Mouse (Mus musculus) layer of hippocampus, adult 11-12 months (tissue): Measurements from ENCODE around the gene Fam83e.

ENCODE experiments used
- DNase-seq: peaks from one replicate; pipeline ENCODE4 v3.0.0; 2022; ENCODE audit warnings: low spot score

Fam83e gene

DNA sequence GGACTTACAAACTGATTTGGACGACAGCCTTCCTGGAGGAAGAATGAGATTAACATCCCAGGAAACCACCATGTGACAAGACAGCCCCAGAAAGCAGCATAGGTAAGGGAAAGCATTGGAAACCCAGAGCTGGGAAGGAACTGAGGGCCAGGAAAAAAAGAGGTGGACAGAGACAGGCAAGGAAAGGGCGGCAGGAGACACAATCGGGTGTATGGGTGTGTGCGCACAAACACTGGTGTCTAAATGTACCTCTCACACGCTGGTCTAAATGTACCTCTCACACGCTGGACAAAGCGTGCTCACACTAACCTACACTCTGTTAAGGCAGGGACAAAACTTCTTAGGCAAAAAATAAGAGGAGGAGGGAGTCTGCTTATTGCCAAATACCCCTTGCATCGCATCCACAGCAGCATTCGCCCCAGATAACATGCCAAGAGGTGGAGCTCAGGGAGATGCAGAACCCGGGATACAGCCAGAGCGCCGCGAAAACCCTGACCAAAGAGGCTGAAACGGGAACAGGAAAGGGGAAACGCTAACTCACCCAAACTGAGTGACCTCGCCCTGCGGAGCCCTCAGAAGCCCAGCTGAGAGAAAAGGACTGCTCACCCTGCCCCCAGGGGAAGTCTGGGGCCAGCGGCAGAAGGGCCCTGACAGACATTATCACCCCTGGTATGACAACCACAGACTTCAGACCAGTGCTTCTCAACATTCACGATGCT is 5.1 kb upstream of the Fam83e start:
- peak; percentile 39 for DNase-seq

DNA sequence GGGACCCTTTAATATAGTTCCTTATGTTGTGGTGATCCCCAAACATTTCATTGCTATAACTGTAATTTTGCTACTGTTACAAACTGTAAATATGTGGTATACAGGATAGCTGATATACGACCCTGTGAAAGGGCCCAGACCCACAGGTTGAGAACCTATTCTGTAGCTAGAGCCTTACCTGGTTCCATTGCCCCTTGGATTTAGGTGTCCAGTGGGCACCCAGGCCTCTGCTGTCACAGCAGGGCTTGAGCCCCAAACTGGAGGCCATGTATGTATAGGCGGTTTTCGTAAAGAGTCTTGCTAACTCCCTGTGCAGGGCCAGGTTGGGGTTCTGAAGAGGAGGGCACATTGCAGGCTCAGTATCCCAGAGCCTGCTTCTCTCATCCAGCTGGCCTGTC is 4.6 kb upstream of the Fam83e start:
- no peak for DNase-seq

DNA sequence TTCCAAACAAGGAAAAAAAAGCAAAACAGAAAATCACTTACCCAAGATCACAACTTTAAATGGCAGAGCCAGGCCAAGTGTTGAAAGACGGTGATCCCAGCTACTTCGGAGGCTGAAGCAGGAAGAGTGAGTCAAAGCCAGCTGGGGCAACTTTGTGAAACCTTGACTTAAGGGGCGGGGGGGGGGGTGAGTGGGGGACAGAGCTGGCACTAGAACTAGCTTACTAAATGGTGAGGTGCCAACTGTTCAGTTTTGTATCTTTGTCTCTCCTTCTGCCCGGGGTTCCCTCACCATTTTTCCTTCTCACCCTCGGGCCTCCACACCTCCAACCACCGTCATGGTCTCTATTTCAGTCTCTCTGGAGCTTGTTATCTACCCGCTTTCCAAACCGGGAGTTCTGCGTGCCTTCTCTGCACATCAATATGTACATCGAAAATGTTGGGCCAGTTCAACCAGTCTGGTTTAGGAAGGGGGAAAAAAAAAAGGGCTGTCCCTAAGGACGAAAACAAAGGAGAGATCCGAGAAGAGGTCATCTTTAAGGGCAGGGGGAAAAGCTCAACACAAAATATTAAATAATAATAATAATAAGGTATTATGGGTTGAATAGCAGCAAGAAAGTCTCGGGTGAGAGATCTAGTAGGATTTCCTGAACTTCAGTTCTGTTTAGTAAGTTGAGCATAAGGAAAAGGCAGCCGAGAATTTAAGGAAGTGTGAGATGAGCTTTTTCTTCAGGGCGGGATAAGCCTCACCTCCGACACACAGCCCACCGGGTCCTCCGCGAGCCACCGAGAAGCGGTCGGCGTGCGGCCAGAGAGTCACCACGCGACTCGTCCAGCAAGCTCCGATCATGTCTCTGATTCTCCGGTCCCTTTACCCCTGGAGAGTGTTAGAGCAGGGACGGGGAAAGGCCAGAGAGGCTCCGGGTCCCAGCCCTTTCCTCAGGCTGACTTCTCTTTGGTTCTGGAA is 3.8 kb upstream of the Fam83e start:
- no peak for DNase-seq

DNA sequence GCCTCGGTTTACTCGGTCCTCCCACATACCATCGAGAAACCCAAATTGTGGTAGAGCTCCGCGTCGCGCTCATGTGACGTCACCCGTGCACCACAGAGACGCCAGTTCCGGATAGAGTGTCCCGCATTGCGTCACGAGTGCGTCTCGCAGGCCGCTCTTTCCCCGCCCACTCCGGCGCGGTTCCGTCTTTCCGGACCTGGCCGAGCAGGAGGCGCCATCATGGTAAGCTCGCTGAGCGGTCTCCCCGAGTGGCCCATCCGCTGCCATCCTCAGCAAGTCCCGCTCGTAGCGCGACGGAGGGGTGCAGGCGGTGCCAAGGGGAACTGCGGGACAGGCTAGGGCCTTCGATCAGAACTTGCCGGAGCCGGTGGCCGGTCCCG is 3.1 kb upstream of the Fam83e start, which contains the start of gene Sphk2:
Gene Sphk2 (minus strand): TSS at position 85 of the 380 bp plus-strand sequence.
- peak; percentile 99 for DNase-seq

DNA sequence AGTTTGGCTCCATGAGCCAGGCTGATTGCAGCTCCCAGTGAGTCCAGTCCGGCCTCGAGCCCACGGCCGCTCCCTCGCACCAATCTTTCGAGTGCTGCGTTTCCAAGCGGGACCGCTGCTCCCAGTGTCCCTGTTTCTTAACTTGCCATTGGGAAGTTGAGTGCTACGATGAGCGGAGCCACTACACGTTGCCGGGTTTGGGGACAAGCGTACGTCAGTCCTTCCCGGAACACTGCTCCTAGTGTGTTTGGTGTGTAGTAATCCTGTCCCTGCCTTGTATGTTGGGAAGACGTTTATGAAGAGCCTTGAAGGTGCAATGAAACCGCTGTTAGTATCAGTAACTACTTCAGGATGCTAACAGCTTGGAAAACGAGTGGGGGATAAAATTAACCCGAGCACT is 2.7 kb upstream of the Fam83e start:
- DNase-seq: no peak

DNA sequence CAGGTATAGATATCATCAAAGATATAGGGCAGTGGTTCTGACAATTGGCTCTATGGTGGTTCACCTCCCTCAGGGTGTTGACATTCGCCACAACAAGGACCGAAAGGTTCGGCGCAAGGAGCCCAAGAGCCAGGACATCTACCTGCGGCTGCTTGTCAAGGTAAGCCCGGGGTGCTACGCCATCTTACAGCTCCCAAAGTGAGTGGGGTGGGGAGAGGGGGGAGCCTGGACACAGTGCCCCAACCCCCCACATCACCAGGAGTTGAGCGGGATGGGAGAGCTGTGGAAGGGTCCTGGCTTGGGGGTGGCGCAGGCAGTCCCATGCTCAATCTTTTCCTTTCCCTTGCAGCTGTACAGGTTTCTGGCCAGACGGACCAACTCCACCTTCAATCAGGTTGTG is 1.8 kb upstream of the Fam83e start:
- DNase-seq: no peak

DNA sequence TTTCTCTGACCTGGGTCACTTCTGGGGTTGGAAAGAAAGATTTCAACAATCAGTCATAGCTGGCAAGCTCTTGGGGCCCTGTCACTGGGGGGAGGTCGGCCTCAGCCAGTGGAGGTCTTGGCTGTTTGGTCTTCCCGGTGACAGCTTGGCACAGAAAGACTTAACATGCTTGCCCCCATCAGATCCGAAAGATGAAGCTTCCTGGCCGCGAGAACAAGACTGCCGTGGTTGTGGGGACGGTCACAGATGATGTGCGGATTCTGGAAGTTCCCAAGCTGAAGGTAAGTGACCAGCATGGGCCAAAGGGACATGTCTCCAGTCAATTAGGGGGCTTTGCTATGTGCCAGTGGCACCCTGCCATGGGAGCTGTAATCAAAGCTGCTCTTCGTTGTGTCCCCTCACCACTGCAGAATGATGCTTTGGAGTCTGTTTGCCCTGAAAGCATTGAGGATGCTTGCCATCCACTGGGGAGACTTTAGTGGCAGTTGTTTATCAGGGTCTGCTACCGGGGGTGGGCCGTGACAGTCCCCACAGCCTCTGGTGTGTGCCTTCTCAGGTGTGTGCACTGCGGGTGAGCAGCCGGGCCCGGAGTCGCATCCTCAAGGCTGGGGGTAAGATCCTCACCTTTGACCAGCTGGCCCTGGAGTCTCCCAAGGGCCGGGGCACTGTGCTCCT is 1.1 kb upstream of the Fam83e start:
- DNase-seq: no peak

DNA sequence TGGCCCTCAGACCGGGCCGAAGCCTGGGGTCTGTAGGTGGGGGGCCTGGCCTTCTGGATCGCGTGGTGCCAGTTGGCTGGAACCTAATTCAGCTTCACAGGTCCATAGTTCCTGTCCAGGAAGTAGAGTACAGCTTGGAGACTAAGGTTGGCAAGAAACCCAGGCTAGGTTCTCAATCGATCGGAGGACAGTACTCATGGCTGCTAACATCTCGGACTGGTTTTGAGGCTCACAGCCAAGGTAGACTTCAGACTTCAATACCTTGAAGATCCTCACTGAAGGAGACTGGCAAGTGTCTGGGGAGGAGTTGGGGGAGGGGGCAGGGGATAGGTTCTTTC is 191 bp downstream of the Fam83e start:
- no peak for DNase-seq

DNA sequence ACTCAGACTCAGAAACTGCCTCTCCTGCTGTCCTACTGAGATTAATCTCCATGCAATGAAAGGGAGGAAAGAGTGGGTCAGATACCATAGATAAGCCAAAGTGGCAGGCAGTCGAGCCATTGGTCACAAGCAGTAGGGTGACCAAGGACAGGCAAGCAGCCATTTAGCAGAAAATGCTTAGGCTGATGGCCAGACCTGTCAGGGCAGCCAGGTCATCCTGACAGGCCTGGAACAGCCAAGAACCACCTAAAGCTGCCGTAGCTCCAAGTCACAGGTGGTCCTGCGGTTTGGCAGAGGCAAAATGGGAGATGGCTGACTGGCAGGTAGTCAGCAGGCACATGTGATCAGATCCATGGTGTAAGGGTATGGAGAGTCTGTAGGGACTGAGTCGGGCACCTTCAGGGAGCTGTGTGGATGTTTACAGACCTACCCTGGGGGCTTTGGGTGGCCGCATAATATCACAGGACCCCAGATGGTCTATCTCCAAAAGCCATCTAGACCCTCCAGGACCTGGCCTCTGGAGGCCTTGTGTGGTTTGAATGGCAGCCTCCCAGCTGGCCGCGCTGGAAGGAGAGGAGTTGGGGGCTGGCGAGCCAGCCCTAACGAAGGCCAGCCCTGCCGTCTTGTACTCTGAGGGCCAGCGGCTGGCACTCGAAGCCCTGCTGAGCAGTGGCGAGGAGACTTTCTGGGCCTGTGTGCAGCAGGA is 783 bp downstream of the Fam83e start:
- DNase-seq: no peak

DNA sequence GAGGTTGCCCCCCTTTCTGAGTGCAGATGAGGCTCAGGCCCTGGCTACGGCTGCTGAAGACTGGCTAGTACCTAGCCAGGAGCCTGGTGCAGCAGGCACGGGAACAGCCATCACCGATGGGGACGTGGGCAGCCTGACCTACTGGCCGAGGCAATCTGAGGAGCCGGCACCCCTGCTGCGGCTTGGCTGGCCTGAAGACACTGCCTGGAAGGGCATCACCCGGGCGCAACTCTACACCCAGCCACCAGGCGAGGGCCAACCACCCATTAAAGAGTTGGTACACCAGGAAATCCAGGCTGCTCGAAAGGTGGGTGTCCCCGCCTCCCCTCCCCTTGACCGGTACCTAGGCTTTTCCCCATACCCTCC is 1.3 kb downstream of the Fam83e start:
- DNase-seq: no peak

DNA sequence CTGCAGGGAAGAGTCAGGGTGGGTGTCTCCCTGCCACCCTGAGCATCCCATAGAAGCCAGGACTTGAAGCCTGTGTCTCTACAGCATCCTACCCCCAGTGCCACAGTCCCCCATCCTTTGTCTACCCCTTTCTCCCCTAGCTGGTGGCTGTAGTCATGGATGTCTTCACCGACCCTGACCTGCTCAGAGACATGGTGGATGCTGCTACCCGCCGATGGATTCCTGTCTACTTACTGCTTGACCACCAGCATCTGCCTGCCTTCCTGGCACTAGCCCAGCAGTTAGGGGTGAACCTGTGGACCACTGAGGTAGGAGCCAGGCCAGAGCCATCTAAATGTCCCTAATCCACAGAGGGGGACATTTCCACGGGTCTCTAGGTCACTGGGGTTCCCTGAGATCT is 2.3 kb downstream of the Fam83e start:
- DNase-seq: no peak

DNA sequence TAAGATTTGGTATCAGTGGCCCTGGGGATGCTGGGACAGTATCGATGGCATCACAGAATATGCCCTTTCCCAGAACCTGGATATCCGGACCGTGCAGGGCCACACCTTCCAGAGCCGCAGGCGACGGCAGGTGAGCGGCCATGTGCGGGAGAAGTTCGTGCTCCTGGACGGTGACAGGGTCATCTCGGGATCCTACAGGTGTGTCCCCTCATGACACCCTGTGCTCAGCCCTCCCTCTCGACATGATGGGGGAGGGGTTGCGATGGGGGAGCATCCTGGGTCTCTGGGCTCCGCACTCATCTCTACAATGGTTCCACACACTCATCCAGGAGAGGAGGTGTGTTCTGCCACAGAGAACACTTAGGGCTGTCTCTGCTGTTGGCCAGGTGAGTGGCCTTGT is 2.8 kb downstream of the Fam83e start:
- no peak for DNase-seq

DNA sequence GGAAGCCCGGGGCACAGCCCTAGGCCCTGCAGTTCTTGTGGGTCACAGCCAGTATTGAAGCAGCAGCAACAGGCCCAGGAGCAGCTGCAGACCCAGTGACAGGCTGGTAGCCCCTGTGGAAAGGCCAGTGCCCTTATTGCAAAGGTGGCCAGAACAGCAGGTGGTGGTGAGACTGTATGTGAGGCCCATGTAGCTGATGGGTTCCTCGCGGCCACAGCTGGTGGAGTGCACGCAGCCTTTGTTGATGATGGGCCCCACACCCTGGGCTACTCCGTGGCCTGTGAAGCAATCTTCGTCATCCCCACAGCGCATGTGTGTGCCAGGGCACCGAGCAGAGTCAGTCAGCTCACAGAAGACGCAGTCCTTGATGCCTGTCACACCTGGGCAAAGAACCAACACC is 4.1 kb downstream of the Fam83e start:
- no peak for DNase-seq

DNA sequence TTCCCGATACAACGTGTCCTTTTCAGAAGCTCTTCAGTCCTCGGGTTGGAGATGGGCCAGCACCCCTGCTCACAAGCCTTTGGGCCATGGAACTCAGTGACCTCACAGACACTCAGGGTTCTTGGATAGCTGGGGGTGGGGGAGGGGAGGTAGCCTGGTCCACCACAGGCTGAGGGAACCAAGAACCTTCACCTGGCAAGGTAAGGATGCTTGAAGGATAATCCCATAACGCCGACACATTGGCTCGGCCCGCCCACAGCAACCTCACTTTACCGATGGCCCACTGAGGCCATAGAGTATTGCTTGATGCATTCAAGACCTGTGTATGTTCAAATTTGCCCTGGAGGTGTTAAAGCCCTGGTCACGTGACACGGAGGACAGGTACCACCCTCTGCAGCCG is 4.7 kb downstream of the Fam83e start, which contains the start of gene Spaca4:
Gene Spaca4 (minus strand): TSS at position 101 of the 400 bp plus-strand sequence.
- DNase-seq: no peak

DNA sequence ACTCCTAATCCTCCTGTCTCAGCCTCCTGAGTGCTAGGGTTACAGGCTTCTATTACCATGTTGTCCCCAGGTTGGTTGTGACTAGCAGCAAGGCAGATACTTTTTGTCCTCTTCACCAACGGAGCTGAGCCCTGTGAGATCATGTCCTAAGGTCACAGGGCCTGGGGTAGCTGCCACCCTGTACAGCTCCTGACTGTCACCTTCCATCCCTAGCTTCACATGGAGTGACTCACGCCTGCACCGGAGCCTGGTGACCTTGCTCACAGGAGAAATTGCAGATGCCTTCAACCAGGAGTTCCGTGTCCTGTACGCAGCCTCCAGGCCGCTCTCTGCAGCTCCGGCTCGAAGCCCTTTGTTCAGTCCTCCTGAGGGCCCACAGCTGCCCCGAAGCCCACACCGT is 5.4 kb downstream of the Fam83e start:
- no peak for DNase-seq

DNA sequence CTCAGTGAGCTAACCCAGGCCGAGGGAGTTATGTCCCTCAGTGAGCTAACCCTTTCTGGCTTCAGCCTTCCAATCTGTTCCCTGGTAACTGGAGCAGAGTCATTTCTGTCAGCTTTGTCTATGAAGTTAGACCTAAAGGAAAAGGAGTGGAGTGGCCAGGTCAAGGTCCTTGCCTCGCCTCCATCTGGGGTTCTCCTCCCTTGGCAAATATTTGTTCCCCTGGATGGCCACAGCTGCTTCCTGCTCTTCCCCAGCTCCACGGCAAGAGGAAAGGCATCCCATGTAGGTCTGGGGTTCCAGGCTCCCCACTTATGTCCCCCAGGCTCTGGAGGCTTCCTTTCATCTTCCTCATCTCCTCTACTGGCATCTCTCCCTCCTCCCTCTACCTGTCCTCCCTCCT is 6.6 kb downstream of the Fam83e start:
- no peak for DNase-seq

DNA sequence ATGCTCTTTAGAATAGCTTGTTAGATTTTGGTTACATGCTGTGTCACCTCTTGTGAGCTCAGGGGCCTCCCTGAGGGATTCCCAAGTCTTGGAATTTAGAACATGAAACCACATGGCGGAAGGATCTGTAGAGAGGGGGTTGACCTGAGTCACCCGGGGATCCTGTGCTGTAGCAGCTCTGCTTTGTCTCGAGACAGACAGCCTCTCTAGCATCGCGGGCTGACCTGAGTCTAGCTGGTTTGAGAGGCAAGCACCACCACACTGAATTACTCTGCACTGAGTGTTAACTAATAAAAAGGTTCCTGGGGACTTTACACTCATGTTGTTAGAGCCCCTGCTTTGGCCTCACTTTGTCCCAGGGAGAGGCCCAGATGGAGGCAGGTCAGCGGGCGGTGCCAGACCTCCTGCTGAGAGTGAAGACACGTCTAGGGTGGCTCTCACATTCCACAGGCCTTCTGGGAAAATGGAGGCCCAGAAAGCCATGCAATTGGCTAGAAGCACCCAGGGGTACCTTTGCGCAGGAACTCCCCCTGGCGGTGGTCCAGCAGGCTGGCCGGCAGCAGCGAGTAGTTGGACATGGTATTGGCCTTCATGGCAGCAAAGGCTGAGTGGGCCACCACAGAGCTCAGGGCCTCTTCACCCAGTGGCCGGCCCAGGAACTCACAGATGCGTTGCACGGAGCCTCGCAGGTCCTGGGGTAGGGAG is 9.9 kb downstream of the Fam83e start:
- DNase-seq: no peak

DNA sequence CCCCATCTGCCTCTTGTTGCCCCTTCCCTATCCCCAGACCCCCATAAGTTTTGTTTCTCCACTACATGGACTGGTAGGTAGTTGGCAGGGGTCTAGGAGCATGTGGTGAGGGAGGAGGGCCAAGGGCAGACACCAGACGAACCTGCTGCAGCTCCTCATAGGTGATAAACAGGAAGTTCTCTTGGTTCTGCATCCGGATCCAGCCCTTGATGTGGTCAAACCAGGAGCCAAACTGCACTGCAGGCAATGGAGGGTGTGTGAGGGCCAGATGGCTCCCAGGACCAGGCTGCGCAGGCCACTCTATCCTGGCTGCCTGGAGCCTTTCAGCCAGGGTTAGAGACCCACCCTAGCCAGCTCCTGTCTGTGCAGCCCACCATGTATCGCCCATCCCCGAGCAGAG is 12.5 kb downstream of the Fam83e start:
- DNase-seq: no peak

DNA sequence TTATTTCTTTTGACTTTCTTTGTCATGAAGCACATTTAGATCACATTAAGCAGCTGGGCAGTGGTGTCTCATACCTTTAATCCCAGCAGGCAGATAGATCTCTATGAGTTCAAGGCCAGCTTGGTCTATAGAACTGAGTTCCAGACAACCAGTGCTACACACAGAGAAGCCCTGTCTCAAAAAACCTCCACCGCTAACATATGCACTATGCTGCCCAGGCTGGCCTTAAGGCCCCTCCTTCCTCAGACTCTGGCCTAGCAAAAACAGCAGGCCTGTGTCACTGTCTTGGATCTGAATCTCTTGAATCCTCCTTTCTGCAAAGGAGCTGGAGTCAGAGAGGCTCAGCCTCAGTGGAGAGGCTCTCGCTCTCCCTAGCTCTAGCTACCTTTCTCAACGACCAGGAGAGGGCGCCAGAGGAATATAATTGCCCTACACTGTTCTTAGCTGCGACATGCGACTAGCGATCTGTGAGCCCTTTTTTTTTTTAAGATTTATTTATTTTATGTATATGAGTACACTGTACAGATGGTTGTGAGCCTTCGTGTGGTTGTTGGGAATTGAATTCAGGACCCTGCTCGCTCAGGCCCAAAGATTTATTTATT is 18.3 kb downstream of the Fam83e start:
- peak; percentile 90 for DNase-seq

DNA sequence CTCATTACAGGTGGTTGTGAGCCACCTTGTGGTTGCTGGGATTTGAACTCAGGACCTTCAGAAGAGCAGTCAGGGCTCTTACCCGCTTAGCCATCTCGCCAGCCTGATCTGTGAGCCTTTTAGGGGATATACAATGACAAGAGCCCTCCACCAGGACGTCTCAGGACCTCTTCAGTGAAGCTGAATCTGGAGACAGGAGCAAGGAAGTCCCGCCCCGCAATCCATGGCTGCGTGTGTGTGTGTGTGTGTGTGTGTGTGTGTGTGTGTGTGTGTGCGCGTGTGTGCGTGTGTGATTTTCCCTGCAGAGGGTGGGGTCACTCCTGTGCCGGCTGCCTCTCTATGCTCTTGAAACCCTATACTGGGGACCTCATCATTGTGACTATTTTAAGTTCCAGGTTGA is 18.8 kb downstream of the Fam83e start:
- DNase-seq: no peak

DNA sequence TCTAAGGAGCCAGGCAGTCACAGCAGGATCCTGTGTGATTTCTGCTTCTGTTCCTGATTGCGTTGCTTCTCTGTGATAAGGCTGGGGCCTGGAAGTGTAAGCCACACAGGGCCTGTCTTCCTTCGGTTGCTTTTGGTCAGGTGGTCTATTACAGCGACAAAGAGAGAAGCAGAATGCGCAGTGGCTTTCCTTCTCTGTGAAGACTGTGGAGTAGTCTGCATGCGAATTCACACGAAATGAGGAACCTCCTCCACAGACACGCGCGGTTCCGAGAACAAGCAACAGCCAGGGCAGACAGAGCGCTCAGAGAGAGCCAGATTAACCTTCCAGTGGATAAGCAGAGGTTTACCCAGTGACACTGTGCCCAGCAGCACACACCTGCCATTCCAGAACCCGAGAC is 20.3 kb downstream of the Fam83e start:
- no peak for DNase-seq
